Mouse (Mus musculus) layer of hippocampus, postnatal 36 days (tissue): ENCODE data around the gene Nup98. TPM values are rescaled to one million over a fixed set of nuclear protein-coding genes. Genes with fewer than 3 reads are reported as not detected.

Source experiments
- total RNA-seq, 2 experiments: library from RNA; stranded (reverse); gene quantifications; 2 replicates each; pipeline ENCODE4 v1.2.3; 2021

Gene Nup98
- total RNA-seq, 2 experiments from 2014 or later = 38.8 to 44.9 TPM

Other genes with a start within 250 kb of the Nup98 start
- 10 to 100 TPM in 1 of 2 experiments, 1 to 10 TPM in 1; 7.8 to 11.0 TPM for gene Il18bp, start 191.5 kb downstream of the Nup98 start, total RNA-seq
- 10 to 100 TPM; 39.5 to 51.6 TPM for gene Rnf121, start 144.7 kb downstream of the Nup98 start, total RNA-seq
- 10 to 100 TPM; 27.5 to 30.0 TPM for gene Xndc1, start 144.7 kb downstream of the Nup98 start, total RNA-seq
- 1 to 10 TPM; 2.2 to 2.4 TPM for gene Xntrpc, start 144.5 kb downstream of the Nup98 start, total RNA-seq
- 1 to 10 TPM; 1.4 to 2.5 TPM for gene Trpc2, start 127.1 kb downstream of the Nup98 start, total RNA-seq
- not detected for gene Art1, start 108.4 kb downstream of the Nup98 start, total RNA-seq
- gene Art5, start 100.7 kb downstream of the Nup98 start, total RNA-seq = not detected
- gene Chrna10, start 93.3 kb downstream of the Nup98 start, total RNA-seq = not detected
- gene Pgap2, start within 50 bp of the Nup98 start, total RNA-seq = 10 to 100 TPM; 27.1 to 29.1 TPM
- gene Rhog, start 45.9 kb upstream of the Nup98 start, total RNA-seq = 10 to 100 TPM; 23.9 to 29.4 TPM
- 10 to 100 TPM; 66.1 to 67.8 TPM for gene Stim1, start 57.6 kb upstream of the Nup98 start, total RNA-seq
- gene Rrm1, start 231.5 kb upstream of the Nup98 start, total RNA-seq = 10 to 100 TPM in 1 of 2 experiments, 1 to 10 TPM in 1; 9.8 to 11.4 TPM